Mouse (Mus musculus) intestine, postnatal 0 days (tissue): ENCODE measurements around the gene Wfdc16. TPM values are rescaled to one million over a fixed set of nuclear protein-coding genes. Genes with fewer than 3 reads are reported as not detected.

Source experiments
- ATAC-seq: fragments of 200-750 bp; cut with Nextera tagmentation; 2 replicates; pipeline ENCODE4 v1.8.0; 2017; ENCODE audit warnings: mild to moderate bottlenecking, moderate TSS enrichment, moderate library complexity
- H3K27ac ChIP-seq: fragments of 300-500 bp; sonication (generic); 2 replicates; pipeline ENCODE4 v1.5.1; 2014; ENCODE audit warnings: mild to moderate bottlenecking, low read depth, low read length, moderate library complexity
- H3K27me3 ChIP-seq: fragments of 300-500 bp; sonication (generic); replicated peaks from 2 replicates; pipeline ENCODE4 v1.6.1; 2014; ENCODE audit warnings: low read length, mixed read lengths; ENCODE audit not compliant: control insufficient read depth, insufficient read depth
- H3K36me3 ChIP-seq: fragments of 300-500 bp; sonication (generic); 2 replicates; pipeline ENCODE4 v1.6.1; 2014; ENCODE audit warnings: mild to moderate bottlenecking, moderate library complexity; ENCODE audit not compliant: control insufficient read depth, insufficient read depth
- H3K4me1 ChIP-seq: fragments of 300-500 bp; sonication (generic); replicated peaks from 2 replicates; pipeline ENCODE4 v1.6.1; 2014; ENCODE audit warnings: antibody characterized with exemption, low read length, mixed read lengths; ENCODE audit not compliant: control insufficient read depth, insufficient read depth
- H3K4me2 ChIP-seq: fragments of 300-500 bp; sonication (generic); replicated peaks from 2 replicates; pipeline ENCODE4 v1.6.1; 2014; ENCODE audit warnings: low read depth, mild to moderate bottlenecking, moderate library complexity
- H3K4me3 ChIP-seq: fragments of 300-500 bp; sonication (generic); 2 replicates; pipeline ENCODE4 v1.5.1; 2014; ENCODE audit warnings: low read depth, low read length
- H3K9ac ChIP-seq: fragments of 300-500 bp; sonication (generic); 2 replicates; pipeline ENCODE4 v1.6.1; 2014; ENCODE audit warnings: mild to moderate bottlenecking, low read depth, low read length
- H3K9me3 ChIP-seq: fragments of 300-500 bp; sonication (generic); 2 replicates; pipeline ENCODE4 v1.6.1; 2016; ENCODE audit warnings: mixed run types; ENCODE audit not compliant: control insufficient read depth
- CTCF ChIP-seq: sonication (generic); IDR thresholded peaks from 2 replicates; pipeline ENCODE4 v1.5.1; 2016; ENCODE audit warnings: low read depth, mild to moderate bottlenecking, control low read depth, antibody characterized with exemption, moderate library complexity
- WGBS: fragments of 180-500 bp; shearing (Covaris S2); extraction: QIAGEN DNeasy Blood & Tissue Kit; methylation state at CpG from one replicate; pipeline ENCODE4 v1.1.7; 2014; 5-methylcytosine and 5-hydroxymethylcytosine counted together
- polyA plus RNA-seq: library from polyadenylated mRNA; unstranded; fragments of >200 nt; fragmentation: Nextera tagmentation; extraction: Ambion mirVana; gene quantifications from 2 replicates; pipeline ENCODE4 v1.2.1, GENCODE M21; 2015

The Wfdc16 gene
- polyA plus RNA-seq, 1 experiment from 2014 or later, result not detected

GRCm38 (mm10) chr2:164673987-164674386 lies 35.4 kb upstream of the Wfdc16 start, which contains the start of gene Wfdc11:
TSS of gene Wfdc11 (minus strand) at chr2:164674087.
- no peaks in the 10 kb centered on the region for H3K9me3 ChIP-seq
- WGBS, result 71% methylated on average over 7 of the region's 7 CpGs
- no peak within 1 kb of the TSS for H3K4me2 ChIP-seq
- H3K27me3 ChIP-seq, result no peaks in the 10 kb centered on the region
- H3K4me3 ChIP-seq, result no peak within 1 kb of the TSS
- no peaks in the 10 kb centered on the region for H3K36me3 ChIP-seq
- no peak within 1 kb of the TSS for H3K9ac ChIP-seq
- no peak for TF ChIP-seq CTCF
- no peak for ATAC-seq
- H3K27ac ChIP-seq, result no peak within 1 kb of the TSS
- H3K4me1 ChIP-seq, result no peaks in the 10 kb centered on the region

GRCm38 (mm10) chr2:164670938-164671337 lies 32.3 kb upstream of the Wfdc16 start:
- no peak overlapping the region for H3K9ac ChIP-seq
- no peak for ATAC-seq
- H3K4me2 ChIP-seq, result no peak overlapping the region
- H3K36me3 ChIP-seq, result no peaks in the 10 kb centered on the region
- H3K9me3 ChIP-seq, result no peaks in the 10 kb centered on the region
- 20% methylated on average over 1 of the region's 1 CpGs for WGBS
- no peak overlapping the region for H3K27ac ChIP-seq
- no peak overlapping the region for H3K4me3 ChIP-seq
- no peaks in the 10 kb centered on the region for H3K4me1 ChIP-seq
- H3K27me3 ChIP-seq, result no peaks in the 10 kb centered on the region
- TF ChIP-seq CTCF, result no peak

- no peaks in the 10 kb centered on the region for H3K36me3 ChIP-seq
These were observed 31.7 kb upstream of the Wfdc16 start for GRCm38 (mm10) chr2:164670261-164670660.

GRCm38 (mm10) chr2:164664851-164665250 lies 26.3 kb upstream of the Wfdc16 start:
- H3K4me3 ChIP-seq, result no peak overlapping the region
- H3K9me3 ChIP-seq, result no peaks in the 10 kb centered on the region
- H3K4me2 ChIP-seq, result no peak overlapping the region
- no peak for ATAC-seq
- H3K27me3 ChIP-seq, result no peaks in the 10 kb centered on the region
- H3K27ac ChIP-seq, result no peak overlapping the region
- TF ChIP-seq CTCF, result no peak
- H3K9ac ChIP-seq, result no peak overlapping the region
- 85% methylated on average over 7 of the region's 7 CpGs for WGBS
- no peaks in the 10 kb centered on the region for H3K4me1 ChIP-seq
- H3K36me3 ChIP-seq, result no peaks in the 10 kb centered on the region

More at GRCm38 (mm10) chr2:164670261-164670660, 31.7 kb upstream of the Wfdc16 start:
- H3K9ac ChIP-seq, result no peak overlapping the region
- no peaks in the 10 kb centered on the region for H3K27me3 ChIP-seq
- WGBS, result 70% methylated on average over 5 of the region's 5 CpGs
- no peak for ATAC-seq
- TF ChIP-seq CTCF, result no peak
- no peak overlapping the region for H3K27ac ChIP-seq
- H3K4me3 ChIP-seq, result no peak overlapping the region
- no peaks in the 10 kb centered on the region for H3K4me1 ChIP-seq
- no peaks in the 10 kb centered on the region for H3K9me3 ChIP-seq
- H3K4me2 ChIP-seq, result no peak overlapping the region

- Histone ChIP-seq H3K4me3 (no peak within 1 kb of the TSS), H3K4me2 (no peak within 1 kb of the TSS), H3K27ac (no peak within 1 kb of the TSS), H3K9ac (no peak within 1 kb of the TSS), H3K36me3 (no peaks in the 10 kb centered on the region), H3K27me3 (no peaks in the 10 kb centered on the region), H3K4me1 (no peaks in the 10 kb centered on the region), H3K9me3 (no peaks in the 10 kb centered on the region)
- no peak for ATAC-seq
- WGBS, result 79% methylated on average over 9 of the region's 9 CpGs
- no peak for TF ChIP-seq CTCF
These were observed 17.9 kb upstream of the Wfdc16 start, which contains the start of gene Wfdc9 for GRCm38 (mm10) chr2:164656483-164656882. TSS of gene Wfdc9 (minus strand) at chr2:164656583.

GRCm38 (mm10) chr2:164655858-164656257 lies 17.3 kb upstream of the Wfdc16 start, which contains the start of gene Wfdc10:
TSS of gene Wfdc10 (plus strand) at chr2:164656046.
- no peaks in the 10 kb centered on the region for H3K27me3 ChIP-seq
- TF ChIP-seq CTCF, result peak; percentile 92
- no peak within 1 kb of the TSS for H3K27ac ChIP-seq
- H3K9ac ChIP-seq, result no peak within 1 kb of the TSS
- 9% methylated on average over 11 of the region's 11 CpGs for WGBS
- no peak for ATAC-seq
- H3K36me3 ChIP-seq, result no peaks in the 10 kb centered on the region
- H3K9me3 ChIP-seq, result no peaks in the 10 kb centered on the region
- no peaks in the 10 kb centered on the region for H3K4me1 ChIP-seq
- H3K4me2 ChIP-seq, result no peak within 1 kb of the TSS
- no peak within 1 kb of the TSS for H3K4me3 ChIP-seq
